Mouse (Mus musculus) frontal cortex, adult (tissue): ENCODE results near the gene Hoxa10.

Source experiments
- ATAC-seq: cut with Nextera tagmentation; 2 replicates; pipeline ENCODE4 v1.9.2; 2017; ENCODE audit warnings: mild to moderate bottlenecking, moderate library complexity, mixed read lengths; ENCODE audit not compliant: low TSS enrichment

The Hoxa10 gene

DNA sequence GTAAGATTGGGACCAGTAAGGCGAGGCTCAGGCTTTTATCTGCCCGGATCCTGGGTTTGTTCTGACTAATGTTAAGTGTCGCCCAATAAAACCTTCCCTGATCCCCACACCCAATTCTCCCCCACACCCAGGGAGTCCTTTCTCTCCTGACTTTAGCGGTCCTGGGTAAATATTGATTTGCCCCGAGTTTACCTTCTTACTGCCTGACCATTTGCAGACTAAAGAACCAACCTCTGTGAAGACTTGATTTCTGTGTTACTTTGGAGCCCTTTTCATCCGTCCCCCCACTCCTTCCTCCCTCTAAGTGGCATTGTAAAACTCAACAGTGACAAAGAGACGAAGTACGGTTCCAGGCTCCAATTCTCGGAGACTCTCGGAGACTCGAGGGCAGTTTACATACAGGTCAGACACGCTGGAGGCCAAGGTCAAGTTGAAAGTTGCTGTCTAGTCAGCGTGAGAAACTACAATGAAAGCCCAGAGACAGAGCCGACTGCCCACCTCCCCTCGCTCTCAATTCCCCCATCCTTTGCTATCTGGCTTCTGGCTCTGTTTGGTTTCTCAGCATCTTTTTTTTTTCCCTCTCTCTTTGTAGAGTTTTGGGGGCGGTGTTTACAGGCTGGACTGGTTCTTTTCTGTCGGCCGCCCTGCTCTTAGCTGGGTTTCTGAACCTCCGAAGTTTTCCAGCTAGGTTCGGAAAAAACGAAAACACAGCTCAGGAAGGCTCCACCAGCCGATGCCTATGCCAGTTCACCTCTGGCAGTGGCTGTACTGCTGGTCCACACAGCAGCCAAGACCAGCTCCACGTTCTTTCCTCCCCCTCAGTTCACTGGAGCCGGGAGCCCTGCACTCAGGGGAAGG is 22.0 kb upstream of the Hoxa10 start:
- ATAC-seq, result no peak

DNA sequence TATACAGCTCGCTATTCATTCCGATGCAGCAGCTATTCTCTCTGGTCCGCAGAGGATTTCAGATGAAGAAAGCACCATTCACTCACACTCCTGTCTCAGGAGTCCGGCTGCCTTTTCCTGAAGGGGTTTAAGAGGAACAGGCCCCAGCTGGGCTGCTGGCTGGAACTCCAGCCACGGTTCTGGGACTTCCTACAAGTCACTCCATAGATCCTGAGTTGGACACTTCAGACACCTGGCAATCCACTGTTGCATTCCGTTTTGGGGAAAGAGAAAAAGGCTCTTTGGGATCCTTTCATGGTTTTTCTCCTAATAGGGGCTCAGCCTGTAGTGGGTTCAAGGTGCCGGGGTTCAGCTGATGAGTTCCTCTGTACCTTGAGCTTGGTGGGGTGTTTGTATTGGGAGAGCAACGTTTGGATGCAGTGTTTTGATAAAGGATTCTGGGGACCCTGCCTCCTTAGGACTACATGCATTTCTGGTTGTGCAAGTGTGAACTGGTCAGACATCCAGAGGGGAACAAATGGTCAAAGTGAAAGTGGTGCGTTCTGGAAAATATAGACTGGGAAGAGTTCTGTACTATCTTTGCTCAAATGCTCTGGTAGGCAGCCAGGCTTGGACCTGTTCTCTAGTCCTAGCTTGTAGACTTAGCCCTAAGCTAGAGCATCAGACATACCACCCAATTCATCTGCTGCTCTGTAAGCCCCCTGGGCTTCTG is 21.3 kb upstream of the Hoxa10 start:
- ATAC-seq, result no peak

DNA sequence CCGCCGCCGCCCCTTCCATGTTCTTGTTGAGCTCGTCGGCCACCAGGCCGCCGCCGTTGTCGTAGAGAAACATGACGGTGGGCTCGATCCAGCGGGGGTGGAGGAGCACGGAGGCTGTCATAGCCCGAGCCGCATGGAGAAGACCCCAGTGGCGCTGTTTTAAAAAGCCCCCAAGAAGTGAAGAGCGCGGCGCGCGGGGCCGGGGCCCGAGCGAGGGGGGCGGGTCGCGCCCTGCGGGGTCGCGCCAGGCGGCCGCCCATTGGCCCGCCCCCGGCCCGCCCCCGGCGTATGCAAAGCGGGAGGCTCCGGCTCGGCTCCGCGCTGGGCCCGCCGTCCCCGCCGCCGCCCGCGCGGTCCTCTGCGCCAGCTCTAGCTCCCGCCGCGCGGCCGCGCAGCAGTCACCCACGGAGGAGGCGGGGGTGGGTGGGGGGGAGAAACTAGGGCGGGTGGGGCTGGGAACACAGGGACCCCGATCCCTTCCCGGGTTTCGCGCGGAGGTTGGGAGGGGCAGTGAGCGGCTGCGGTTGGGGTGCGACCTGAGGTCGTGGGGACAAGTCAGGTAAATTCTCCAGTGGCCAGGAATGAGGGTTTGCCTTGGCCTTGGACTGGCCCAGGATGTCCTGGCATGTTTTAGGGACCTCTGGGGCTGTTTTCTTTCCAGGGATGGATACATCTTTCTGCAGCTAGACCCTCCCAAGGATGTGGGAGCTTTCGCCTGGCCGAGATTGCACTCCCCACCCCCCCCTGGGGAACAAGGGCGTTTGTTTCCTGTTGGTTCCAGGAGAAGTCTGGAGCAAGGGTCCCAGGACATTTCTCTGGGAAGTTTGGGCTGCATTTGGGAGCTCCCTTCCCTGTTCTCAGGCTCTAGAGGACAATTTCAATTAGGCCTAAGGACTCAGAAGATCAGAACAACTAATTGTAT is 20.3 kb upstream of the Hoxa10 start, which contains the start of gene Hoxa13:
Gene Hoxa13 (minus strand): TSS at position 227 of the 922 bp plus-strand sequence.
- no peak for ATAC-seq

DNA sequence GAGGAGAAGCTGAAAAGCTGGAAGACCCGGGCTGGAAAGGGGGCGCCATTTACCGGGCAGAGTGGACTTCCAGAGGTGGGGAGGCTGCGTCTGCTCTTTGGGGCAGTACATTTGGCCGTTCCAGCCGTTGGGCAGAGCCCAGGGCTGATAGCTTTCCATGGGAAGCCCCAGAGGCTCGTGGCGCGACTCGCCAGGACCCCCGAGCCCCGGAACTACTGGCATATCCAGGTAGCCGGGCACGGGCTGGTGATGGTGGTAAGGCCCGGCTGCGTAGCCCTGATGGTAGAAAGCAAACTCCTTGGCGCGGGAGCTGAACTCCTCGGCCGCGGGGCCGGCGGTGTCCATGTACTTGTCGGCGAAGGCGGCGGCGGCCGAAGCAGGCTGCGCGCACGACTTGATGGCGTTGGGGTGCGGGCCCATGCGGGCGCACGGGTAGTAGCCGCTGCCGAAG is 19.2 kb upstream of the Hoxa10 start:
- no peak for ATAC-seq

DNA sequence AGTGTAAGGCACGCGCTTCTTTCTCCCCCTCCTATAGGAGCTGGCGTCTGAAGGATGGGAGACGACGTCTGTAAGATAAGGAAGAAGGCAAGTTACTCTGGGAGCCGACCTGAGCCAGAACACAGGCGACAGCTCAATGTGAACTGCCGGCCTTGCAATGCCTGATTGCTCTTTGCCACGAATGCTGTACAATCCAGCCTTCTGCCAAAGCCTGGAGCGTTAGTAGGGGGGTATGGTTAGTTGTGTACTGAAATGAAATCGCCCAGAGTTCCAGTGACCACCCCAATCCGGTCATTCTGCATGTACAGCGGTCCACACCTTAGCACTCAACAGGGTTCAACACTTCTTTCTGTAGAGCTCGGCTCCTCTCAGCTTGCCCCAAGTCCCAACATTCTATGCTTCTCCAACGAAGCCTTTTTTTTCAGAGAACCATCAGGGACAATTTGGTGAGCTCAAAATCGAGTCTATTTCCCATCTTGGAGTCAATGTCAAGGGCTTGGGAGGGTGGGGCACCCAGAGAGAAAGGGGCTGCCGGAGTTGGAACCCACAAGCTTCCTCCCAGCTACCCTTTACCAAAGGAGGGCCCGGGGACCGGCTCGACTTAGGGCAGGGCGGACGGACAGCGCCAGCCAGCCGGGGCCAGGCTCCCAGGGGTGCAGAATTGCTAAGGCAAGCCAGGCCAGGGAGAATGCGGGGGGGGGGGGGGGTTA is 18.6 kb upstream of the Hoxa10 start:
- ATAC-seq, result no peak

DNA sequence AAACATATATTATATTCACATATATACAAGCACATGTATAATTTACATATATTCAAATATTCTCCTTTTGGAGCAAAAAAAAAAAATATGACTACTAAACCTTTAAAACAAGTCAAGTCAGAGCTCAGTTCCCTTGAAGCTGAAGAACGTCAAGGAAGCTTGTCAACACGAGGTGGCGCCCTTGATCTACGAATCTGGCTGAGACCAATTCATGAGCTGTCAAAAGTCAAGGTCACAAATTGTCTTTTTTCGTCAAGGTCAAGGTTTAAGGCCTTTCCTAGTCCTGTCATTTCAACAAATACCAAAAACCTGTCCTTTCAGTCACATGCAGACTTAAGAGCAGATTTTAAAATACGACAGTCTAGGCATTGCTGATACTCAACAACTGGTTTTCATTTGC is 16.3 kb upstream of the Hoxa10 start:
- ATAC-seq, result no peak

DNA sequence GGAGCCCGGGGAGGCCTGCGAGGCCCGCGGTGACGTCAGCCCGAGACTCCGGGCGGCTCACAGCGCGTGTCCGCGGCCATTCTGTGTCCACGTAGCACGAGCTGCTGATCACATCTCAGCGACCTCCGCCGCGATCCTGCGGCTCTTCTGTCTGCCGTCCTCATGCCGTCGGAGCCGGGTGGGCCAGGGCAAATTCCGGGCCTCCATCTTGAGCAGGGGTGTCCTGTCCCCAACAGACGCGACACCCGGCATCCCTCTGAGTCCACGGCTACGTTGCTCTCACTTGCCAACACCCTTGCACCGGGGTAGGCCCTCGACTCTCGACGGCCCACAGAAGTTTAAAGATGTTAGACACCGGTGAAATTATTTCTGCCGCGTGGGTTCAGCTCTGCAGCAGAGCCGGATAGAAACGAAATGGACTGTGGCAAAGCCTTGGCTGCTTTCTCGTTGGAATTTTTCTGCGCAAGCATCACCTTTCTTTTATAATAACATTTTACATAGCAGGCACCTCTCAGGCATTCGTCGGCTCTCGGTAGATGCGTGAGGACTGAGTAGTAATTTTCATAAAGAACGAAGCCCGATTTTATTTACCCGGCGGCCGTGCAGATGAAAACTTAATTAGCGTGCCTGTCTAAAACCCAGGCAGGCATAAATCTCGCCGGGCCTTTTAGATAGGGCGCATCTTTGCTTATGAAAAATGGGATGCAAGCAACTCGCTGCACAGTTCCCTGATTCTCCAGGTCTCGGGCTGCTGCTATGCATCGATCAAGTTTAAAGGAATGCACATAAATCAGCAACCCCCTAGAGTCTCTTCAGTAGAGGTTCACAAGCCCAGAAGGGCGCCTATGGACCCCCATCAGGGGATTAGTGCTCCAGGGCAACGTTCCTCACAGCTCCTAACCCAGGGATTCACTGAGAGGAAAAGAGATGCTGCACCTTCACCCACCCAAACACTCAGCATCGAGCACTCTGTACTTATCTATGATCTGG is 13.2 kb upstream of the Hoxa10 start:
- no peak for ATAC-seq

DNA sequence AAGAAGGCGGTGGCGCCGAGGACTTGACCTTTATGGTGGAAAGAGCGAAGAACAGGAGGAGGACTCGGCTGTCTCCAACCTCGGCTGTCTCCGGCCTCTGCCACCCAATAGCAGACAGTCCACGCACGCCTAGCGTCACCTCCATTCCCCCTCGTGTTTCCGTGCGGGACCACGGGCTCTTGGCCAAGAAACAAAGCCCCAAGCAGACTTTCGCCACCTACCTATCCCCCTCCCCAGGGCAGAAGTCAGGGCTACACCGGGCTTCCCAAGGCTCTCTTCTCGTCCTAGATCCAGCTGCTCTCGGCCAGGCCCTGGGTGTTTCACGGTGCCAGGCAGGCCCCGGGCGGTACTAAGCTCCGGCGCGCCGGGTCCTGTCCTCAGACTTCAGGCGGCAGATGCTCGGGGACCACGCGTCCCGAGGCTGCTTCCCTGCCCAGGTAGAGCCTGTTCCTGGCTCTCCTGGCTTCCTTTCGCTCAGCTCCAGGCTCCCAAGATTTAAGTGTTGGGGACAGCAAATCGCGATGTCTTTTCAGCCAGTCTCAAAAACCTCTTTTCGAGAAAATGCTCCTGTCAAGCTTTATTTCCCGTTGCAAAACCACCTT is 12.2 kb upstream of the Hoxa10 start:
- ATAC-seq, result no peak

DNA sequence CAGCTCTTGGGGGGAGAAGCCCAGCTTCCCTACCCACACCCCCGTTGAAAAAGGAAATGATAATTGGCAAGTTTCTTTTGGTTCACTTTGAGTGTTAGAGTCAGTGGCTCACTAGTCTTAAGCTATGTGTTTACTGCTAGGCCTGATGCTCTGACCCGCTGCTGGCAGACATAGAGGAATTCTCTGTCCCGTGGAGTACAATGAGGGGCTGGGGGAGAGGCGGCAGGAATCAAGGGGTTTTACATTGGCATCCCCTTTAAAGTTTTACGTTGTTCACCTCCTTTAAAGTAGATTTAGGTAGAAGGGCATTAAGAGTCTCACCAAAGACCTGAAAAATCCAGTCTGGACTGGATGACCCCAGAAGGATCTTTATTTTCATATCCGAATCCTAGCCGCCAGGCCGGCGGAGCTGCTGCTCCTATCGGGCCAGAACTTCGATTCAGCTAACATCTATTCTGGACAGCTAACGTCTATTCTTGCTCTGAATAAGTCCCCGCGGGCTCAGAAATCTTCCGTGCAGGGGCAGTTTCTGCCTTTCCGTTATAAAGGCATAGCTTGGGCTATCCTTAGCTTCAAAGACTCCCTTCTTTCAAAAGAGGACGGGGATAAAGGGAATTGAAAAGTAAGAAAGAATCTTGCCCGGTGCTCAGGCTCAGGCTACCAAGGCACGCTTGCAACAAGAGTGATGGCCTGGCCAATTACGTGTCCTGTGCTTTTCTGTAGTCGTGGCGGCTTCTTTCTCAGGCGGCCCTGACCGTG is 11.5 kb upstream of the Hoxa10 start:
- ATAC-seq, result no peak

DNA sequence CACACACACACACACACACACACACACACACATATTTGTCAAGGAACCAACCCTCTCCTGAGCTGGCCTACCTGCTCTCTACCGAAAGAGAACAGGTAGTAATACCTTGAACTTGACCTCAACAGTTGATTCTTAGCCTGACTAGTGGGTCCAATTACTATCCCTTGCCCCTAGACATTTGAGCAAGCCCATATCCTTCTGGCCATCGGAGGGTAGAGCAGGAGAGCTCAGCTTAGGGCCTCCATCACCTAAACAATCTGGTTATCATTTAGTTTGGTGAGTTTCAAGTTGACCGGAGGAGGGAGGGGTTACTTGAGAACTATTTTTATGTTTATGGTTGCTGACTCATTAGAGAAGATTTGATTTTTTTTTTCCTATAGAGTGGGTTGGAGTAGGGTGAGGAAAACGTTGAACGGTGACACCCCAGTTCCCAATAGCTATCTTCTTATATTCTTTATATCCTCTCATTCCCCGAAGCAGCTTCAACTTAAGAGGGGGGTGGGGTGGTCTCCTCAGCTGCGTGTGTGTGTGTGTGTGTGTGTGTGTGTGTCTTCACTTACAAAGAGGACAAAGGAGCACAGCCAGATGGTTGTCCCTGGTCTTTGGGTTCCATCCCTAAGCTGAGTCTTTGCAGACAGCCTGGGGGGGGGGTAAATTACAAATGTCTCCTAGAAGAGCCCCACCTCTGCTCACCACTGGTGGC is 10.7 kb upstream of the Hoxa10 start:
- ATAC-seq, result no peak

DNA sequence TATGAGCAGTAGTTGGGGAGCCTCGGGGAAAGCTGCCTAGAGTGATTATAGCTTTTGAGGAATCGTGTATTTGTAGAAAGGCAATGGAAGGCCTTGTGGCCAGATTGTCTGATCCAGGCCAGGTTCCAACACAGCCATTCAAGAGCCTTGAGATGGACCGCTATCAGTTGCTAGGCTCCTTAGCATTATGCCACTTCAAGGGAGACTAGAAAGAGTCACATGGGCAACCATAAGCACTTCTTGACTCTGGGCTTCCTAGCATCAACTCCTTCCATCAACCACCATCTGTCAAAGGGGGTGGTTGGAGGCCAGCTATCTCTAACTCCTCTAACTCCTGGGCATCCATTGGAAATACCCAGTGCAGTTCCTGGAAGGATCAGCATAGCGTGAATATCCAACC is 9.2 kb upstream of the Hoxa10 start:
- ATAC-seq, result no peak

DNA sequence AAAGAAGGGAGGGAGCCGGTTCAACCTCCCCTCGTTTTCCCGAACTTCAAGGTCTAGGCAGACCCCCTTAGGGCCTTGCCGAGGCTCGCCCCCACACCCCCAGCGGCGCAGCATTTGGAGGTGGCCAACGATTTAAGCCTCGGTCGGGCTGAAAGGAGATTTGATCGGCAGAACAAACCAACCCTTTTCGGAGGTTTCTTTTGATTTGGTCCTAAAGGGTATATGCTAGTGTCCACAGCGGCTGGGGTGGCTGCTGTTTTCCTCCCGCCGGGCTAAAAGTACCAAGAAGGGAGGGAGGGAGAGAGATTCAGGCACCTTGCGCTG is 8.7 kb upstream of the Hoxa10 start:
- no peak for ATAC-seq

DNA sequence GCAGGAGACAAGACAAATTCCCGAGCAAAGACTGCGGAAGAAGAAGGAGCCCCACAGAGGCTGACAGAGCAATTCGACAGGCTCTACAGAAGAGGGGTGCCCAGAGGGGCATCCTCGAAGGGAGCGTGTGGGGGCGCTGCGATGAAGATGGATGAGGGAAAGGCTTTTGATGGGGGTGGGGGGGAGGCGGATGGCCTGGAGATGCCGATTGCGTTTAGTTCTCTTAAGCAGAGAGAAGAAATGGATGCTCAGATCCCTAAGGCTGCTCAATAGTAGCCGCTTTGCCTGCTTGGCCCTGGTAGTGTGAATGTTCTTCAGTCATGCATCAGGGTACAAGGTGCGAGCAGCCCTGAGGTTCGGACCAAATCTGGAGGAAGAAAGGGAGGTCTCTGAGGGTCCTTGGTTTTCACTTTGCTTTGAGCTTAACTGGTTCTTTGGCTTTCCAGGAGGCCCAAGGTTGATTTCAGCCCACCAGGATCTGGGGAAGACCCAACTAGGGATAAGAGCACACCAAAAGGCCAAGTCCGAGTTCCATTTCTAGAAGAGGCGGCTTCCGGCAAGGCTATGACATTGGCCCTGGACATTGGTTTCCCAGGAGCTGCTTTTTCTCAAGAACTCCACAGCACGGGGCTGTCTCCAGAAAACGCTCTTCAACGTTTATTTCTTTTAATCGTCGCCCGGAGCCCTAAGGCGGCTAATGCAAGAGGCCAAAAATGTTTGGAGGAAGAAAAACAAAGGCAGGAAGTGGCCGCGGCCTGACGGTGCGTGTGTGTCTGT is 8.2 kb upstream of the Hoxa10 start:
- ATAC-seq, result no peak

DNA sequence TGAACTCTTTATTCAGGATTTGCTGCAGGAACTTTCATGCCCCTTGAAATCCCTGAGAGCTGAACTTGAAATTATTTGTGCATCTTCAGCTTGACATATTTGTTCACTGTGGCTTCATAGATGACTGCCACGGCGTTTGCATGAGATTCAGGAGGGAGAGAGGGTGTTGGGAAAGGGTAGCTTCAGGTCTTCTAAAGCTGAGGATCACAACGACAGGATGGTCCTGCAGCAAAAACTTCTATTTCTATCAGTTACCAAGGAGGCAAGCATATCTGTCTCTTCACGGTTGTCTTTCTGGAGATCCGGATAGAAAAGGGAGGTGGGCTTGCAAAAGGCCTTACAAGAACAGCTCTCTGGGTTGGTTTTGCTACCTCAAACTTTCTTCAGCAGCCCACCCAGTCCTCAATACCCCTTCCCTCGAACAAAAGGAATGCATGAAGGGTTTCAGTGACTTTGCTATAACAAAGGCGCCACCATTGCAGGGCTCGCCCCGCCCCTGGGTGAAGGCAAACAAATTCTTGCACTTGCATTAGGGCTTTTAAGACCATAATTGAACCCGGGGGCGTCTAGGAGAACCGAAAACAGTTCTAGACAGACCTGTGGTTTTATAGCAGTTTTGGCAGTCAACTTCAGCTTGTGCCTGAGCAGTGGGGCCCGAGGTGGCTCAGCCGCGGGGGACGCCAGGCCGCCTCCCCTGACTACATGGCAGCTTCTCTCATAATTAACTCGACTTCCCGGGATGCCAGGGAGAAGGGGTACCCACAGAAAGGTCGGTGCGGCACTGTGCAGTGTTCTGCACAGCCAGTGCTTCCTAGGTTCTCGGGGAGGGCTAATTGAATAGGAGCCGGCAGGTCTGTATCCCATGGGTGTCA is 7.3 kb upstream of the Hoxa10 start:
- no peak for ATAC-seq

DNA sequence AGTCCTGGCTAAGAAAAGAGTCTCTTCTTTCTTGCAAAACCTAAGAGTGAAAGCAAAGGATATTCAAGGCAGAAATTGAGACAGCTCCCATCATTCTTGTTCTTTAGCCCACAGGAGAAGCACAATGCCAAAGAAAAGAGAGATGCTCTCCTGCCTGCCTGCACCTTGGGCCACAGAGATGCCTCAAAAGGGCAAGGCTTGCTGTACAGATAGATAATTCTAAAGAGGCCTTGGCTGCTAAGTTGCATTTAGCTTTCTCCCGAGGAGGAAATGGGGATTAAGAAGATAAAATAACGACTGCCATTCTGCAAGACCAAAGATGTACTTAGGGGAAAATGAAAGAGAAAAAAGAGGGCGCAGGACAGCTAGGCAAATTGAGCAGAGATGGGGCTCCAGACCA is 6.3 kb upstream of the Hoxa10 start:
- ATAC-seq, result no peak

DNA sequence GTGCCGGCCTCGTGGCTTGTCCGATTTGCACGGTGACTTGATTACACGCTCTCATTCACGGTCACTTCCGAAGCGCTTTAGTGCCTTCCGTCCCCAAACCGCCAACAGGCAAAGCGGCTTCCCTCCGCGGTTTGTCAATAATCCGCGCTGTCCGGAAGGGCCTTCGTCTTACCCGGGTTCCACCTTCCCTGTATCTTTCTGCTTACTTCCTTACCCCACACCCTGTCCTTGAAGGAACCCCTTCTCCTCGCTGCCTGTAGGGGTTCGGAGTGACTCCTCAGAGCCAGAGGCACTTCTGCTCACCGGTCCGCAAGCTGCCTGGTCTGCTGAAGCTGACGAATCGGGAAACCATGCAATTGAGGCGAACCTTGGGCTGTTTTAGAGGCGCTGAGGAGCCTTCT is 5.7 kb upstream of the Hoxa10 start:
- ATAC-seq, result no peak

DNA sequence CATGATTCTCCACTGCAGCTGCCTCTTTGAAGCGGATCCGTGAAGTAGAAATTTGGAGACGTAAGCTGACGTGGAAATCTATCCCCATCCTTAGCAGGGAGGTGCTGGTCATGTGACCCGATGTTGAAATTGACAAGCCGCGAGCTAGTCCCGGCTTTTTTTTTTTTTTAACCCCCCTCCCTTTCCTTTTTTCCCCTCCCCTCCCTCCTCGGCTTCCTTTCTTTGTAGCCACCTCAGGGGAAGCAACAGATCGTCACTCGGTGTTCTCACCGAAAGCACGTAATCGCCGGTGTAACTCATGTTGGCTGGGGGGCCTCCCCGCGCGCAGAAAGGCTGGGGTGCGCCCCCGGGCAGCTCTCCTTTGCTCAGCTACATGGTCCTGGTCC is 5.1 kb upstream of the Hoxa10 start, which contains the start of gene Hoxa11:
Gene Hoxa11 (minus strand): TSS at position 54 of the 386 bp plus-strand sequence.
- no peak for ATAC-seq
